Mouse (Mus musculus) right cerebral cortex, postnatal 25 days (tissue): Measurements from ENCODE around the gene Zmynd15.

Source experiments
- DNase-seq: peaks from one replicate; pipeline ENCODE4 v3.0.0; 2022

Gene Zmynd15

GRCm38 (mm10) chr11:70509753-70510564, 50.7 kb downstream of the Zmynd15 start:
- peak; percentile 22 for DNase-seq

- DNase-seq: no peak
Measured at GRCm38 (mm10) chr11:70511242-70511641, 52.0 kb downstream of the Zmynd15 start.

- no peak for DNase-seq
Measured at GRCm38 (mm10) chr11:70511825-70512224, 52.6 kb downstream of the Zmynd15 start.

- no peak for DNase-seq
Measured at GRCm38 (mm10) chr11:70512709-70513342, 53.6 kb downstream of the Zmynd15 start.

- DNase-seq: no peak
Measured at GRCm38 (mm10) chr11:70513520-70513919, 54.3 kb downstream of the Zmynd15 start.

- DNase-seq: no peak
Measured at GRCm38 (mm10) chr11:70514288-70514687, 55.1 kb downstream of the Zmynd15 start, which contains the start of gene Vmo1. Gene Vmo1 (minus strand): TSS chr11:70514616.
